Mouse (Mus musculus): Measurements from ENCODE around the gene Rapgef2. TPM values are rescaled to one million over a fixed set of nuclear protein-coding genes. Genes with fewer than 3 reads are reported as not detected.

Rapgef2 gene
- polyA plus RNA-seq, 1 experiment from 2014 or later: 9.2 TPM

- H3K4me3 ChIP-seq: no peak overlapping the region
- H3K27ac ChIP-seq (ENCODE audit: poor library complexity, severe bottlenecking): 0 out of 2 replicates have a peak overlapping the region, but pooled peaks have one; percentile 8
- WGBS: 32% methylated on average over 11 of the region's 11 CpGs
- peak overlapping the region; percentile 38 for H3K4me2 ChIP-seq
- H3K9me3 ChIP-seq (replicated peaks): no peaks in the 10 kb centered on the region
- H3K9ac ChIP-seq: no peak overlapping the region
- peaks cover 20% of the 10 kb centered on the region for H3K4me1 ChIP-seq (replicated peaks)
- ATAC-seq (ENCODE audit: insufficient number of reproducible peaks, low FRiP score): peak; percentile 45; the same call in 1 of the 2 replicates
- H3K27me3 ChIP-seq (replicated peaks): no peaks in the 10 kb centered on the region
- no peaks in the 10 kb centered on the region for H3K36me3 ChIP-seq
Measured at GRCm38 (mm10) chr3:79202275-79203153, 83.8 kb downstream of the Rapgef2 start.

- no peak overlapping the region for H3K9ac ChIP-seq
- no peaks in the 10 kb centered on the region for H3K36me3 ChIP-seq
- H3K27ac ChIP-seq (ENCODE audit: poor library complexity, severe bottlenecking): no peak overlapping the region
- H3K4me2 ChIP-seq: peak overlapping the region; percentile 31; the same call in 1 of the 2 replicates
- no peaks in the 10 kb centered on the region for H3K9me3 ChIP-seq (replicated peaks)
- 57% methylated on average over 6 of the region's 6 CpGs for WGBS
- no peak for ATAC-seq (ENCODE audit: insufficient number of reproducible peaks, low FRiP score)
- H3K4me3 ChIP-seq: no peak overlapping the region
- H3K4me1 ChIP-seq (replicated peaks): peaks cover 38% of the 10 kb centered on the region
- H3K27me3 ChIP-seq (replicated peaks): no peaks in the 10 kb centered on the region
Measured at GRCm38 (mm10) chr3:79196708-79197437, 89.4 kb downstream of the Rapgef2 start.

DNA sequence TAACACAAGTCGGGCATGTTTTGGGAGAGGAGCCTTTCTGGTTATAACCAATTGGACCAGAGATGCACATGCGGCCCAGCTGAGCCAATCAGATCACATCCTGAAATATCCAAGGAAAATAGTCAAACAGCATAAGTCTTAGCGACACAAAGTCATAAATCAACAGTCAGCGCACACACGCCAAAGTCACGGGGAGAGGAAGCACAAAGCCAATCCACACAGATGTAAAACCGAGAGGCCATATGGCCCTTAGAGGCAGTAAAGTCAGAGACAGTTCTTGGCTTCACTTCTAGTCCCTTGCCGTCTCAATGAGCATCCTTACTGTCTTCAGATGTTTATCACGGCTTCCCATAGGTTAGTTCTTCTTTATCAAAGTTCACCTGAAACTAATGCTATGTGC lies 91.0 kb downstream of the Rapgef2 start:
- Histone ChIP-seq H3K9ac (no peak overlapping the region), H3K36me3 (no peaks in the 10 kb centered on the region), H3K27me3 (replicated peaks) (no peaks in the 10 kb centered on the region), H3K4me2 (no peak overlapping the region), H3K27ac (ENCODE audit: poor library complexity, severe bottlenecking) (no peak overlapping the region), H3K9me3 (replicated peaks) (no peaks in the 10 kb centered on the region), H3K4me3 (no peak overlapping the region), H3K4me1 (replicated peaks) (peaks cover 47% of the 10 kb centered on the region)
- WGBS: 87% methylated on average over 9 of the region's 9 CpGs
- ATAC-seq (ENCODE audit: insufficient number of reproducible peaks, low FRiP score): no peak

GRCm38 (mm10) chr3:79194111-79194793 lies 92.1 kb downstream of the Rapgef2 start:
- 69% methylated on average over 8 of the region's 8 CpGs for WGBS
- Histone ChIP-seq H3K9ac (no peak overlapping the region), H3K9me3 (replicated peaks) (no peaks in the 10 kb centered on the region), H3K27ac (ENCODE audit: poor library complexity, severe bottlenecking) (no peak overlapping the region), H3K4me1 (replicated peaks) (peaks cover 50% of the 10 kb centered on the region), H3K36me3 (no peaks in the 10 kb centered on the region), H3K27me3 (replicated peaks) (no peaks in the 10 kb centered on the region), H3K4me2 (no peak overlapping the region), H3K4me3 (no peak overlapping the region)
- no peak for ATAC-seq (ENCODE audit: insufficient number of reproducible peaks, low FRiP score)

- peak; percentile 29; the same call in 1 of the 2 replicates for ATAC-seq (ENCODE audit: insufficient number of reproducible peaks, low FRiP score)
- WGBS: 28% methylated on average over 4 of the region's 4 CpGs
- Histone ChIP-seq H3K4me3 (no peak overlapping the region), H3K9me3 (replicated peaks) (no peaks in the 10 kb centered on the region), H3K36me3 (no peaks in the 10 kb centered on the region), H3K27me3 (replicated peaks) (no peaks in the 10 kb centered on the region), H3K4me1 (replicated peaks) (peaks cover 53% of the 10 kb centered on the region), H3K27ac (ENCODE audit: poor library complexity, severe bottlenecking) (no peak overlapping the region), H3K4me2 (no peak overlapping the region), H3K9ac (no peak overlapping the region)
Measured at GRCm38 (mm10) chr3:79193001-79193400, 93.3 kb downstream of the Rapgef2 start.

DNA sequence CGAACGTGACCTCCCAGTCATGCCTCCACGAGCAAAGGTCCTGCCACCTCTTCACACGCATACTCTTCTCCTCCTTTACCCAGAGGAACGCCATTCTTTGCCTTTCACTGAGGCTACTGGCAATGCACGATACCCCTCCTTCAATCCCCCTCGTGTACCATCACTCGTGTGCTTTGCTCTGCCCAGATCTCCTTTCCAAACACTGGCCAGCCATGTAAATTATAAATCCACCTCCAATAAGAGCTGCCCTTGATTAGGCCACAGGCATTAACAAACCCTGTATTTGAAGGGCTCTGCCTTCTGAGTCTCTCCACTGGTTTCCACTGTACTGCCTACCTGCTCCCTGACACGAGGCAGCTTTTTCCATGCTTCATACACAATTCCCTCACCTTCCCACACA lies 94.3 kb downstream of the Rapgef2 start:
- peak; percentile 25; the same call in 1 of the 2 replicates for ATAC-seq (ENCODE audit: insufficient number of reproducible peaks, low FRiP score)
- no peak overlapping the region for H3K27ac ChIP-seq (ENCODE audit: poor library complexity, severe bottlenecking)
- 71% methylated on average over 9 of the region's 9 CpGs for WGBS

DNA sequence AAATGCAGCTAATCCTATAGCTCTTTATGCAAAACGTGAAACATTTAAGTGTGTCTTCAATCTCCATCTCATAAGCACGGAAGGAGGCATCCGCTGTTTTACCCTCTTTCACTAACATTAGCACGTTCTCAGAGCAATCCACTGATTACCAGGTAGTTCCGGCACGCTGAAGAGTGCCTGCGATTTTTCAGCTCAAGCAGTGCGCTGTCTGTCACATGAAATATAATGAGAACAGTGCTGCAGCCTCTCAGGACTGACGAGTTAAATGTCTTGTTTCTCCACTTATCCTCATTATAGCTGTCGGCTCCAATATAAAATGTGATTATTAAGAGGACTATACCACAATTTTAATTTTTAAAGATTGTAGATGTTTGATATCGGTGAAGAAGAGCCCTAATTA lies 94.8 kb downstream of the Rapgef2 start:
- Histone ChIP-seq H3K27me3 (replicated peaks) (no peaks in the 10 kb centered on the region), H3K36me3 (no peaks in the 10 kb centered on the region), H3K4me1 (replicated peaks) (peaks cover 46% of the 10 kb centered on the region), H3K9me3 (replicated peaks) (no peaks in the 10 kb centered on the region), H3K27ac (ENCODE audit: poor library complexity, severe bottlenecking) (no peak overlapping the region), H3K9ac (no peak overlapping the region), H3K4me3 (no peak overlapping the region), H3K4me2 (no peak overlapping the region)
- no peak for ATAC-seq (ENCODE audit: insufficient number of reproducible peaks, low FRiP score)
- 58% methylated on average over 11 of the region's 11 CpGs for WGBS

More for the DNA sequence above, 94.3 kb downstream of the Rapgef2 start:
- Histone ChIP-seq H3K9ac (0 out of 2 replicates have a peak overlapping the region, but pooled peaks have one; percentile 9), H3K9me3 (replicated peaks) (no peaks in the 10 kb centered on the region), H3K4me2 (no peak overlapping the region), H3K36me3 (no peaks in the 10 kb centered on the region), H3K4me1 (replicated peaks) (peaks cover 50% of the 10 kb centered on the region), H3K27me3 (replicated peaks) (no peaks in the 10 kb centered on the region), H3K4me3 (no peak overlapping the region)

GRCm38 (mm10) chr3:79190377-79190776 lies 95.9 kb downstream of the Rapgef2 start:
- no peak overlapping the region for H3K4me3 ChIP-seq
- no peak overlapping the region for H3K4me2 ChIP-seq
- no peak for ATAC-seq (ENCODE audit: insufficient number of reproducible peaks, low FRiP score)
- no peak overlapping the region for H3K9ac ChIP-seq
- no peaks in the 10 kb centered on the region for H3K36me3 ChIP-seq
- 77% methylated on average over 3 of the region's 3 CpGs for WGBS
- H3K27ac ChIP-seq (ENCODE audit: poor library complexity, severe bottlenecking): no peak overlapping the region
- H3K9me3 ChIP-seq (replicated peaks): no peaks in the 10 kb centered on the region
- H3K27me3 ChIP-seq (replicated peaks): no peaks in the 10 kb centered on the region
- peaks cover 46% of the 10 kb centered on the region for H3K4me1 ChIP-seq (replicated peaks)

DNA sequence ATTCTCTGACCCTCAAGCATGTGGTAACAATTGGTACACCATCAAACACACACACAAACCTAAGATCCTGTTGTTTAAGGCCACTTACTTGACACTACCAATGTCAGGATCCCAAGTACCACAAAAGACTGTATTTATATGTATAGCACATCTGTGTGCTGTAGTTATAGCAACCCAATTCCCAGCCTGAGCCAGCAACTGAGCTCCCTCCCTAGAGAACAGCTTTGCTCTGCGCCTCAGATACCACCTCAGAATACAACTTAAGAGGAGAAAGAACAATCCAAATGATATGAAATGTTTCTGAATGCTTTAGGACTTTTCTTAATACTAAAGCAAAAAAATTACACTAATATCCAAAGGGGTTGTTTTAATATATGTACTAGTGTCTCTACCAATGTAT lies 98.4 kb downstream of the Rapgef2 start:
- peaks cover 35% of the 10 kb centered on the region for H3K4me1 ChIP-seq (replicated peaks)
- WGBS: 92% methylated on average over 1 of the region's 1 CpGs
- ATAC-seq (ENCODE audit: insufficient number of reproducible peaks, low FRiP score): no peak
- H3K4me3 ChIP-seq: no peak overlapping the region
- no peak overlapping the region for H3K27ac ChIP-seq (ENCODE audit: poor library complexity, severe bottlenecking)
- H3K9ac ChIP-seq: no peak overlapping the region
- H3K9me3 ChIP-seq (replicated peaks): no peaks in the 10 kb centered on the region
- no peaks in the 10 kb centered on the region for H3K27me3 ChIP-seq (replicated peaks)
- H3K36me3 ChIP-seq: no peaks in the 10 kb centered on the region
- H3K4me2 ChIP-seq: no peak overlapping the region

GRCm38 (mm10) chr3:79182290-79182689 lies 104.0 kb downstream of the Rapgef2 start:
- no peaks in the 10 kb centered on the region for H3K36me3 ChIP-seq
- peaks cover 45% of the 10 kb centered on the region for H3K4me1 ChIP-seq (replicated peaks)
- ATAC-seq (ENCODE audit: insufficient number of reproducible peaks, low FRiP score): no peak
- H3K9ac ChIP-seq: no peak overlapping the region
- H3K27me3 ChIP-seq (replicated peaks): no peaks in the 10 kb centered on the region
- no peak overlapping the region for H3K4me2 ChIP-seq
- H3K9me3 ChIP-seq (replicated peaks): no peaks in the 10 kb centered on the region
- peak overlapping the region; percentile 85 for H3K27ac ChIP-seq (ENCODE audit: poor library complexity, severe bottlenecking)
- WGBS: 62% methylated on average over 3 of the region's 3 CpGs
- H3K4me3 ChIP-seq: no peak overlapping the region

Data from heart, embryonic 12.5 days (tissue).